Mouse (Mus musculus) olfactory bulb, adult 2 months (tissue): ENCODE measurements around the gene Ptprg. TPM values are rescaled to one million over a fixed set of nuclear protein-coding genes. Genes with fewer than 3 reads are reported as not detected.

Source experiments
- H3K27ac ChIP-seq: fragments of 200-500 bp; 2 replicates; pipeline ENCODE4 v1.5.1; 2012; ENCODE audit warnings: low read depth, low read length; ENCODE audit not compliant: insufficient read depth
- H3K4me1 ChIP-seq: fragments of 200-500 bp; 2 replicates; pipeline ENCODE4 v1.6.1; 2012; ENCODE audit warnings: low read length; ENCODE audit not compliant: control insufficient read depth, insufficient read depth
- H3K4me3 ChIP-seq: fragments of 200-500 bp; 2 replicates; pipeline ENCODE4 v1.5.1; 2012; ENCODE audit warnings: mild to moderate bottlenecking, low read depth, low read length, moderate library complexity; ENCODE audit not compliant: insufficient read depth
- CTCF ChIP-seq: fragments of 200-500 bp; IDR thresholded peaks from 2 replicates; pipeline ENCODE4 v1.5.1; 2012; ENCODE audit warnings: low read depth, mild to moderate bottlenecking, low read length, moderate library complexity; ENCODE audit not compliant: insufficient read depth
- POLR2A ChIP-seq: fragments of 200-500 bp; IDR thresholded peaks from 2 replicates; pipeline ENCODE4 v1.6.1; 2012; ENCODE audit warnings: mild to moderate bottlenecking, low read depth, low read length, moderate library complexity; ENCODE audit not compliant: insufficient read depth
- WGBS: fragments of 180-500 bp; shearing (Covaris S2); methylation state at CpG from one replicate; pipeline ENCODE4 v1.1.7; 2018; 5-methylcytosine and 5-hydroxymethylcytosine counted together
- polyA plus RNA-seq: library from polyadenylated mRNA; stranded (reverse); fragments of >200 nt; gene quantifications from 2 replicates; pipeline ENCODE4 v1.2.4, GENCODE M21; 2012; ENCODE audit warnings: low replicate concordance; ENCODE audit not compliant: missing spikeins, insufficient read depth, insufficient read length

The Ptprg gene
- polyA plus RNA-seq, 1 experiment: not detected

- Histone ChIP-seq H3K4me3 (no peak overlapping the region), H3K27ac (no peak overlapping the region), H3K4me1 (peaks cover 3% of the 10 kb centered on the region)
- TF ChIP-seq CTCF (no peak), POLR2A (no peak)
- 80% methylated on average over 6 of the region's 6 CpGs for WGBS
These were observed 529.0 kb downstream of the Ptprg start for GRCm38 (mm10) chr14:12082131-12082921.

GRCm38 (mm10) chr14:12084076-12084475, 530.7 kb downstream of the Ptprg start:
- Histone ChIP-seq H3K4me3 (no peak overlapping the region), H3K4me1 (no peaks in the 10 kb centered on the region), H3K27ac (no peak overlapping the region)
- WGBS: 95% methylated on average over 4 of the region's 4 CpGs
- TF ChIP-seq POLR2A: no peak
- no peak for TF ChIP-seq CTCF

GRCm38 (mm10) chr14:12085078-12085477, 531.7 kb downstream of the Ptprg start:
- no peak overlapping the region for H3K4me3 ChIP-seq
- no peak overlapping the region for H3K27ac ChIP-seq
- WGBS: 93% methylated on average over 4 of the region's 4 CpGs
- TF ChIP-seq CTCF: no peak
- TF ChIP-seq POLR2A: no peak
- no peaks in the 10 kb centered on the region for H3K4me1 ChIP-seq

GRCm38 (mm10) chr14:12086167-12086566, 532.8 kb downstream of the Ptprg start:
- Histone ChIP-seq H3K27ac (no peak overlapping the region), H3K4me1 (no peaks in the 10 kb centered on the region), H3K4me3 (no peak overlapping the region)
- WGBS: 59% methylated on average over 5 of the region's 5 CpGs
- TF ChIP-seq POLR2A: no peak

GRCm38 (mm10) chr14:12089954-12090353, 536.6 kb downstream of the Ptprg start:
- TF ChIP-seq POLR2A (no peak), CTCF (no peak)
- H3K4me3 ChIP-seq: no peak overlapping the region
- no peak overlapping the region for H3K27ac ChIP-seq
- no peaks in the 10 kb centered on the region for H3K4me1 ChIP-seq

- no peak overlapping the region for H3K27ac ChIP-seq
- 92% methylated on average over 3 of the region's 3 CpGs for WGBS
- no peak overlapping the region for H3K4me3 ChIP-seq
- no peak for TF ChIP-seq CTCF
- no peak for TF ChIP-seq POLR2A
- H3K4me1 ChIP-seq: no peaks in the 10 kb centered on the region
These were observed 538.4 kb downstream of the Ptprg start for GRCm38 (mm10) chr14:12091730-12092129.

GRCm38 (mm10) chr14:12099390-12100333, 546.3 kb downstream of the Ptprg start:
- no peak overlapping the region for H3K4me3 ChIP-seq
- no peak overlapping the region for H3K27ac ChIP-seq
- no peaks in the 10 kb centered on the region for H3K4me1 ChIP-seq
- 63% methylated on average over 12 of the region's 12 CpGs for WGBS
- TF ChIP-seq POLR2A (no peak), CTCF (no peak)

GRCm38 (mm10) chr14:12102389-12103325, 549.3 kb downstream of the Ptprg start:
- H3K27ac ChIP-seq: no peak overlapping the region
- no peak overlapping the region for H3K4me3 ChIP-seq
- 0 out of 2 replicates have a peak, but pooled peaks cover 3% of the 10 kb centered on the region for H3K4me1 ChIP-seq
- 84% methylated on average over 11 of the region's 11 CpGs for WGBS
- TF ChIP-seq POLR2A (no peak), CTCF (no peak)
